Mouse (Mus musculus) ES-E14 (cell line): ENCODE results near the gene Zfp398.

Experiments
- CHD2 ChIP-seq: IDR thresholded peaks from 2 replicates; pipeline ENCODE4 v1.6.1; 2014; ENCODE audit warnings: mild to moderate bottlenecking, low read depth, low read length, inconsistent platforms
- ZNF384 ChIP-seq: IDR thresholded peaks from 2 replicates; pipeline ENCODE4 v1.6.1; 2012; ENCODE audit warnings: low read depth, low read length, inconsistent platforms

- no peak for TF ChIP-seq ZNF384
- TF ChIP-seq CHD2: peak; percentile 62; the same call in 1 of the 2 replicates
Measured at GRCm38 (mm10) chr6:47835482-47835983, at the start of gene Zfp398.
